Mouse (Mus musculus) bone marrow macrophage, adult 2 months (primary cell): Measurements from ENCODE around the gene Mansc1.

Experiments
- CTCF ChIP-seq: IDR thresholded peaks from 2 replicates; pipeline ENCODE4 v1.5.1; 2012; ENCODE audit warnings: low read depth, mild to moderate bottlenecking, low read length, moderate library complexity
- POLR2A ChIP-seq: IDR thresholded peaks from 2 replicates; pipeline ENCODE4 v1.6.1; 2012; ENCODE audit warnings: mild to moderate bottlenecking, low read depth, low read length, borderline replicate concordance

GRCm38 (mm10) chr6:134606949-134607746 is 25.1 kb downstream of the Mansc1 start:
- no peak for TF ChIP-seq POLR2A
- TF ChIP-seq CTCF, result peak; percentile 29
